Mouse (Mus musculus): ENCODE data around the gene Btnl1. TPM values are rescaled to one million over a fixed set of nuclear protein-coding genes. Genes with fewer than 3 reads are reported as not detected.

Btnl1 gene
- not detected for polyA plus RNA-seq (2014; fragmentation: Illumina TruSeq; extraction: RNeasy Lipid Tissue Mini Kit (QIAGEN cat#74804); ENCODE audit: low read depth, low replicate concordance)

GRCm38 (mm10) chr17:34376847-34377246 lies at the start of gene Btnl1:
Gene Btnl1 (plus strand): TSS chr17:34377132.

GRCm38 (mm10) chr17:34354539-34354938 lies 22.4 kb upstream of the Btnl1 start, which contains the start of gene Btnl2:
Gene Btnl2 (plus strand): TSS chr17:34354822.

GRCm38 (mm10) chr17:34398711-34399393 lies 21.9 kb downstream of the Btnl1 start, which contains the start of gene BC051142:
Gene BC051142 (plus strand): TSS chr17:34398820.

Other genes with a start within 250 kb of the Btnl1 start
- gene H2-DMb2, start 233.8 kb upstream of the Btnl1 start, polyA plus RNA-seq (2014; fragmentation: Illumina TruSeq; extraction: RNeasy Lipid Tissue Mini Kit (QIAGEN cat#74804); ENCODE audit: low read depth, low replicate concordance), result 0.64 TPM
- gene H2-DMb1, start 224.1 kb upstream of the Btnl1 start, polyA plus RNA-seq (2014; fragmentation: Illumina TruSeq; extraction: RNeasy Lipid Tissue Mini Kit (QIAGEN cat#74804); ENCODE audit: low read depth, low replicate concordance), result 2.6 TPM
- 2.8 TPM for gene Tap1, start 189.6 kb upstream of the Btnl1 start, polyA plus RNA-seq (2014; fragmentation: Illumina TruSeq; extraction: RNeasy Lipid Tissue Mini Kit (QIAGEN cat#74804); ENCODE audit: low read depth, low replicate concordance)
- gene Psmb9, start 189.4 kb upstream of the Btnl1 start, polyA plus RNA-seq (2014; fragmentation: Illumina TruSeq; extraction: RNeasy Lipid Tissue Mini Kit (QIAGEN cat#74804); ENCODE audit: low read depth, low replicate concordance), result 6.2 TPM
- 3.0 TPM for gene Psmb8, start 179.4 kb upstream of the Btnl1 start, polyA plus RNA-seq (2014; fragmentation: Illumina TruSeq; extraction: RNeasy Lipid Tissue Mini Kit (QIAGEN cat#74804); ENCODE audit: low read depth, low replicate concordance)
- 1.1 TPM for gene Tap2, start 173.6 kb upstream of the Btnl1 start, polyA plus RNA-seq (2014; fragmentation: Illumina TruSeq; extraction: RNeasy Lipid Tissue Mini Kit (QIAGEN cat#74804); ENCODE audit: low read depth, low replicate concordance)
- gene H2-Ob, start 138.2 kb upstream of the Btnl1 start, polyA plus RNA-seq (2014; fragmentation: Illumina TruSeq; extraction: RNeasy Lipid Tissue Mini Kit (QIAGEN cat#74804); ENCODE audit: low read depth, low replicate concordance), result 1.2 TPM
- gene H2-Ab1, start 119.4 kb upstream of the Btnl1 start, polyA plus RNA-seq (2014; fragmentation: Illumina TruSeq; extraction: RNeasy Lipid Tissue Mini Kit (QIAGEN cat#74804); ENCODE audit: low read depth, low replicate concordance), result 18.9 TPM
- 22.0 TPM for gene H2-Aa, start 89.3 kb upstream of the Btnl1 start, polyA plus RNA-seq (2014; fragmentation: Illumina TruSeq; extraction: RNeasy Lipid Tissue Mini Kit (QIAGEN cat#74804); ENCODE audit: low read depth, low replicate concordance)
- gene H2-Eb1, start 71.3 kb upstream of the Btnl1 start, polyA plus RNA-seq (2014; fragmentation: Illumina TruSeq; extraction: RNeasy Lipid Tissue Mini Kit (QIAGEN cat#74804); ENCODE audit: low read depth, low replicate concordance), result 3.5 TPM
- 0.11 TPM for gene H2-Eb2, start 51.5 kb upstream of the Btnl1 start, polyA plus RNA-seq (2014; fragmentation: Illumina TruSeq; extraction: RNeasy Lipid Tissue Mini Kit (QIAGEN cat#74804); ENCODE audit: low read depth, low replicate concordance)
- not detected for gene Btnl2, start 22.3 kb upstream of the Btnl1 start, polyA plus RNA-seq (2014; fragmentation: Illumina TruSeq; extraction: RNeasy Lipid Tissue Mini Kit (QIAGEN cat#74804); ENCODE audit: low read depth, low replicate concordance)
- gene BC051142, start 21.7 kb downstream of the Btnl1 start, polyA plus RNA-seq (2014; fragmentation: Illumina TruSeq; extraction: RNeasy Lipid Tissue Mini Kit (QIAGEN cat#74804); ENCODE audit: low read depth, low replicate concordance), result not detected
- not detected for gene Btnl4, start 100.2 kb downstream of the Btnl1 start, polyA plus RNA-seq (2014; fragmentation: Illumina TruSeq; extraction: RNeasy Lipid Tissue Mini Kit (QIAGEN cat#74804); ENCODE audit: low read depth, low replicate concordance)
- gene Btnl6, start 140.2 kb downstream of the Btnl1 start, polyA plus RNA-seq (2014; fragmentation: Illumina TruSeq; extraction: RNeasy Lipid Tissue Mini Kit (QIAGEN cat#74804); ENCODE audit: low read depth, low replicate concordance), result not detected
- gene Notch4, start 187.1 kb downstream of the Btnl1 start, polyA plus RNA-seq (2014; fragmentation: Illumina TruSeq; extraction: RNeasy Lipid Tissue Mini Kit (QIAGEN cat#74804); ENCODE audit: low read depth, low replicate concordance), result 0.16 TPM
- gene Gpsm3, start 212.7 kb downstream of the Btnl1 start, polyA plus RNA-seq (2014; fragmentation: Illumina TruSeq; extraction: RNeasy Lipid Tissue Mini Kit (QIAGEN cat#74804); ENCODE audit: low read depth, low replicate concordance), result 0.61 TPM
- 5.3 TPM for gene Pbx2, start 214.1 kb downstream of the Btnl1 start, polyA plus RNA-seq (2014; fragmentation: Illumina TruSeq; extraction: RNeasy Lipid Tissue Mini Kit (QIAGEN cat#74804); ENCODE audit: low read depth, low replicate concordance)
- gene Ager, start 220.7 kb downstream of the Btnl1 start, polyA plus RNA-seq (2014; fragmentation: Illumina TruSeq; extraction: RNeasy Lipid Tissue Mini Kit (QIAGEN cat#74804); ENCODE audit: low read depth, low replicate concordance), result not detected
- 45.1 TPM for gene Rnf5, start 226.6 kb downstream of the Btnl1 start, polyA plus RNA-seq (2014; fragmentation: Illumina TruSeq; extraction: RNeasy Lipid Tissue Mini Kit (QIAGEN cat#74804); ENCODE audit: low read depth, low replicate concordance)
- gene Agpat1, start 227.1 kb downstream of the Btnl1 start, polyA plus RNA-seq (2014; fragmentation: Illumina TruSeq; extraction: RNeasy Lipid Tissue Mini Kit (QIAGEN cat#74804); ENCODE audit: low read depth, low replicate concordance), result 0.72 TPM
- not detected for gene Egfl8, start 238.8 kb downstream of the Btnl1 start, polyA plus RNA-seq (2014; fragmentation: Illumina TruSeq; extraction: RNeasy Lipid Tissue Mini Kit (QIAGEN cat#74804); ENCODE audit: low read depth, low replicate concordance)

All from liver, adult 10 weeks (tissue).